Mouse (Mus musculus) intestine, embryonic 14.5 days (tissue): ENCODE data around the gene Dlx6. TPM values are rescaled to one million over a fixed set of nuclear protein-coding genes. Genes with fewer than 3 reads are reported as not detected.
A peak's percentile ranks its signal among the peaks of the same experiment; 100 is the strongest.

Experiments
- ATAC-seq: fragments of 200-750 bp; cut with Nextera tagmentation; replicated peaks from 2 replicates; pipeline ENCODE4 v1.8.0; 2017; ENCODE audit warnings: low read depth, moderate number of reproducible peaks, moderate TSS enrichment, moderate library complexity; ENCODE audit not compliant: low FRiP score, low TSS enrichment
- DNase-seq: peaks from one replicate; pipeline ENCODE4 v3.0.0-alpha.2; 2018; ENCODE audit warnings: low spot score
- H3K27ac ChIP-seq: fragments of 300-500 bp; sonication (generic); 2 replicates; pipeline ENCODE4 v1.5.1; 2014; ENCODE audit warnings: low read depth, mild to moderate bottlenecking, control low read depth
- H3K27me3 ChIP-seq: fragments of 300-500 bp; sonication (generic); replicated peaks from 2 replicates; pipeline ENCODE4 v1.6.1; 2014; ENCODE audit warnings: low read length, control low read depth; ENCODE audit not compliant: control insufficient read depth, insufficient read depth
- H3K36me3 ChIP-seq: fragments of 300-500 bp; sonication (generic); 2 replicates; pipeline ENCODE4 v1.6.1; 2014; ENCODE audit warnings: low read length, control low read depth; ENCODE audit not compliant: control insufficient read depth, insufficient read depth
- H3K4me1 ChIP-seq: fragments of 300-500 bp; sonication (generic); replicated peaks from 2 replicates; pipeline ENCODE4 v1.6.1; 2014; ENCODE audit warnings: low read length, control low read depth, mixed read lengths; ENCODE audit not compliant: control insufficient read depth, insufficient read depth
- H3K4me2 ChIP-seq: fragments of 300-500 bp; sonication (generic); 2 replicates; pipeline ENCODE4 v1.6.1; 2014; ENCODE audit warnings: low read length
- H3K4me3 ChIP-seq: fragments of 300-500 bp; sonication (generic); 2 replicates; pipeline ENCODE4 v1.5.1; 2014; ENCODE audit warnings: low read depth, low read length, control low read depth, mixed read lengths
- H3K9ac ChIP-seq: fragments of 300-500 bp; sonication (generic); 2 replicates; pipeline ENCODE4 v1.6.1; 2014; ENCODE audit warnings: mild to moderate bottlenecking, low read length
- H3K9me3 ChIP-seq: fragments of 300-500 bp; sonication (generic); 2 replicates; pipeline ENCODE4 v1.6.1; 2016; ENCODE audit warnings: low read length, control low read depth; ENCODE audit not compliant: control insufficient read depth
- WGBS: fragments of 180-500 bp; shearing (Covaris S2); extraction: QIAGEN DNeasy Blood & Tissue Kit; methylation state at CpG from one replicate; pipeline ENCODE4 v1.1.7; 2014; 5-methylcytosine and 5-hydroxymethylcytosine counted together
- polyA plus RNA-seq: library from polyadenylated mRNA; unstranded; fragments of >200 nt; fragmentation: Nextera tagmentation; extraction: Ambion mirVana; gene quantifications from 2 replicates; pipeline ENCODE4 v1.2.1, GENCODE M21; 2014

The Dlx6 gene
- polyA plus RNA-seq, 1 experiment from 2014 or later: not detected

- H3K4me3 ChIP-seq: no peak overlapping the region
- H3K27ac ChIP-seq: no peak overlapping the region
- WGBS: 2% methylated on average over 5 of the region's 5 CpGs
- H3K36me3 ChIP-seq: no peaks in the 10 kb centered on the region
- H3K4me2 ChIP-seq: no peak overlapping the region
- H3K4me1 ChIP-seq: no peaks in the 10 kb centered on the region
- no peak overlapping the region for H3K9ac ChIP-seq
- H3K9me3 ChIP-seq: no peaks in the 10 kb centered on the region
- peak; percentile 54 for DNase-seq
- no peak for ATAC-seq
- H3K27me3 ChIP-seq: peaks cover 99% of the 10 kb centered on the region
Observed at GRCm38 (mm10) chr6:6872873-6873272, 9.7 kb downstream of the Dlx6 start.

GRCm38 (mm10) chr6:6873476-6874072 is 10.4 kb downstream of the Dlx6 start:
- no peak overlapping the region for H3K4me3 ChIP-seq
- ATAC-seq (no peak), DNase-seq (peak; percentile 54)
- H3K4me2 ChIP-seq: no peak overlapping the region
- under 1% methylated on average over 19 of the region's 19 CpGs for whole genome bisulfite sequencing
- H3K27me3 ChIP-seq: peaks cover 100% of the 10 kb centered on the region
- no peak overlapping the region for H3K27ac ChIP-seq
- no peaks in the 10 kb centered on the region for H3K4me1 ChIP-seq
- H3K9ac ChIP-seq: no peak overlapping the region
- no peaks in the 10 kb centered on the region for H3K36me3 ChIP-seq
- no peaks in the 10 kb centered on the region for H3K9me3 ChIP-seq

GRCm38 (mm10) chr6:6874073-6874771 is 11.1 kb downstream of the Dlx6 start:
- peak; percentile 71 for DNase-seq
- no peak overlapping the region for H3K9ac ChIP-seq
- no peak overlapping the region for H3K4me2 ChIP-seq
- no peak overlapping the region for H3K27ac ChIP-seq
- no peak for ATAC-seq
- H3K9me3 ChIP-seq: no peaks in the 10 kb centered on the region
- H3K27me3 ChIP-seq: peaks cover 100% of the 10 kb centered on the region
- under 1% methylated on average over 23 of the region's 25 CpGs for WGBS
- H3K4me3 ChIP-seq: no peak overlapping the region
- no peaks in the 10 kb centered on the region for H3K36me3 ChIP-seq
- no peaks in the 10 kb centered on the region for H3K4me1 ChIP-seq

- H3K4me3 ChIP-seq: no peak overlapping the region
- DNase-seq: peak; percentile 55
- H3K4me2 ChIP-seq: no peak overlapping the region
- H3K36me3 ChIP-seq: no peaks in the 10 kb centered on the region
- H3K27me3 ChIP-seq: peaks cover 100% of the 10 kb centered on the region
- H3K4me1 ChIP-seq: no peaks in the 10 kb centered on the region
- WGBS: under 1% methylated on average over 11 of the region's 11 CpGs
- H3K27ac ChIP-seq: no peak overlapping the region
- H3K9me3 ChIP-seq: no peaks in the 10 kb centered on the region
- H3K9ac ChIP-seq: no peak overlapping the region
- ATAC-seq: no peak
Observed at GRCm38 (mm10) chr6:6875136-6875535, 12.0 kb downstream of the Dlx6 start.

- no peak overlapping the region for H3K9ac ChIP-seq
Observed at GRCm38 (mm10) chr6:6875676-6876075, 12.5 kb downstream of the Dlx6 start.

GRCm38 (mm10) chr6:6876231-6876630 is 13.1 kb downstream of the Dlx6 start:
- 3% methylated on average over 2 of the region's 2 CpGs for WGBS
- Histone ChIP-seq H3K27ac (no peak overlapping the region), H3K9me3 (no peaks in the 10 kb centered on the region), H3K27me3 (peaks cover 100% of the 10 kb centered on the region), H3K4me1 (peaks cover 4% of the 10 kb centered on the region), H3K4me3 (no peak overlapping the region), H3K9ac (no peak overlapping the region), H3K4me2 (no peak overlapping the region), H3K36me3 (no peaks in the 10 kb centered on the region)
- no peak for ATAC-seq
- DNase-seq: no peak

More at GRCm38 (mm10) chr6:6875676-6876075, 12.5 kb downstream of the Dlx6 start:
- Histone ChIP-seq H3K4me3 (no peak overlapping the region), H3K9me3 (no peaks in the 10 kb centered on the region), H3K4me2 (no peak overlapping the region), H3K27ac (no peak overlapping the region), H3K27me3 (peaks cover 100% of the 10 kb centered on the region), H3K36me3 (no peaks in the 10 kb centered on the region), H3K4me1 (no peaks in the 10 kb centered on the region)
- ATAC-seq: no peak
- DNase-seq: peak; percentile 55
- WGBS: 4% methylated on average over 9 of the region's 9 CpGs

- no peak for ATAC-seq
- peak; percentile 58 for DNase-seq
- Histone ChIP-seq H3K4me2 (no peak overlapping the region), H3K9me3 (no peaks in the 10 kb centered on the region), H3K4me3 (no peak overlapping the region), H3K27me3 (peaks cover 100% of the 10 kb centered on the region), H3K4me1 (peaks cover 7% of the 10 kb centered on the region), H3K9ac (no peak overlapping the region), H3K36me3 (no peaks in the 10 kb centered on the region), H3K27ac (no peak overlapping the region)
- 12% methylated on average over 7 of the region's 7 CpGs for WGBS
Observed at GRCm38 (mm10) chr6:6876731-6877130, 13.6 kb downstream of the Dlx6 start.

GRCm38 (mm10) chr6:6877346-6877910 is 14.3 kb downstream of the Dlx6 start:
- 14% methylated on average over 5 of the region's 5 CpGs for WGBS
- Histone ChIP-seq H3K4me1 (peaks cover 7% of the 10 kb centered on the region), H3K4me2 (no peak overlapping the region), H3K9ac (no peak overlapping the region), H3K27me3 (peaks cover 97% of the 10 kb centered on the region), H3K4me3 (no peak overlapping the region), H3K36me3 (no peaks in the 10 kb centered on the region), H3K9me3 (no peaks in the 10 kb centered on the region), H3K27ac (no peak overlapping the region)
- no peak for ATAC-seq
- no peak for DNase-seq
